Mouse (Mus musculus) neural tube, embryonic 12.5 days (tissue): ENCODE results near the gene Sbk2. TPM values are rescaled to one million over a fixed set of nuclear protein-coding genes. Genes with fewer than 3 reads are reported as not detected.

Experiments used
- ATAC-seq: fragments of 200-750 bp; cut with Nextera tagmentation; 2 replicates; pipeline ENCODE4 v1.8.0; 2017; ENCODE audit warnings: low read depth, mild to moderate bottlenecking, moderate TSS enrichment, moderate library complexity; ENCODE audit not compliant: low FRiP score
- H3K27ac ChIP-seq: fragments of 300-500 bp; sonication (generic); 2 replicates; pipeline ENCODE4 v1.5.1; 2016
- H3K27me3 ChIP-seq: fragments of 300-500 bp; sonication (generic); replicated peaks from 2 replicates; pipeline ENCODE4 v1.6.1; 2016; ENCODE audit warnings: mild to moderate bottlenecking
- H3K36me3 ChIP-seq: fragments of 300-500 bp; sonication (generic); 2 replicates; pipeline ENCODE4 v1.6.1; 2016; ENCODE audit warnings: mild to moderate bottlenecking
- H3K4me1 ChIP-seq: fragments of 300-500 bp; sonication (generic); 2 replicates; pipeline ENCODE4 v1.6.1; 2016
- H3K4me2 ChIP-seq: fragments of 300-500 bp; sonication (generic); replicated peaks from 2 replicates; pipeline ENCODE4 v1.6.1; 2016; ENCODE audit warnings: mild to moderate bottlenecking
- H3K4me3 ChIP-seq: fragments of 300-500 bp; sonication (generic); 2 replicates; pipeline ENCODE4 v1.5.1; 2016
- H3K9ac ChIP-seq: fragments of 300-500 bp; sonication (generic); 2 replicates; pipeline ENCODE4 v1.6.1; 2016; ENCODE audit warnings: mild to moderate bottlenecking
- H3K9me3 ChIP-seq: fragments of 300-500 bp; sonication (generic); 2 replicates; pipeline ENCODE4 v1.6.1; 2016; ENCODE audit warnings: mild to moderate bottlenecking
- WGBS: fragments of 180-500 bp; shearing (Covaris S2); methylation state at CpG from one replicate; pipeline ENCODE4 v1.1.7; 2016; 5-methylcytosine and 5-hydroxymethylcytosine counted together
- polyA plus RNA-seq: library from polyadenylated mRNA; unstranded; fragments of >200 nt; fragmentation: Nextera tagmentation; extraction: Ambion mirVana; gene quantifications from 2 replicates; pipeline ENCODE4 v1.2.1, GENCODE M21; 2016

The Sbk2 gene
- polyA plus RNA-seq, 1 experiment from 2014 or later, result 0.13 TPM

DNA sequence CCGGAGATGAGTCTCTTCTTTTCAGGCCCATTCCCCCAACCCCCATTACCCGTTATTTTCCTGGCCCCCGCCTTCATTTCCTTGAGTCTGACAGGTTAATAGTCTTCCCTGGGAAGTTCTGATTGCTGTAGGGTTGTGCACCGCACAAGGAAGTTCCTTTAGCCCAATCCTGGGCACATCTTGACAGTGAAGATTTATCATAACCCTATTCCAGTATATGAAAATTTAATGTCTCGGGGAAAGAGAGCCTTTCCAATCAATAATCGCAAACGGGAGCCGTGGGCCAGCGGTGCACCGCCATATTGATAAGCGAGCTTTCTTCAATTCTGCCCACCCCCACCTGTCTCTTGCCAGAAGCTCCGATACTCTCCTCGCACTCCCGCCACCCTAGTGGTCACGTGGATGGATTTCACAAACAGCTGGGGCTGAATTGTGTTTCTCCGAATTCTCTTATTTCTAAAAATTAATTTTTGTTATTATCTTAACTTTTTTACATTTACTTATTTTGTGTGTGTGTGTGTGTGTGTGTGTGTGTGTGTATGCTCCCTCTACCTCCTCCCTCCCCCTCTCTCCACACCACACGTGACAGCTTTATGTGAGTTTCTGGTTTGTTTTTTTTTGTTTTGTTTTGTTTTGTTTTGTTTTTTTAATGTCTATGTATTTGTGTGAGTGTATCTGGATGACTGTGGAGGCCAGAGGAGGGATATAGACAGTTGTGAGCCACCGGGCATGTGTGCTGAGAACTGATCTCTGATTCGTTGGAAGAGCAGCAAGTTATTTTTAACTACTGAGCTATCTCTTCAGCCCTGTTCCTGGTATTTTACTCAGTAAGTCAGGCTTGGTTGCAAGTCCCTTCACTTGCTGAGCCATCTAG is 64.3 kb downstream of the Sbk2 start:
- H3K36me3 ChIP-seq, result no peaks in the 10 kb centered on the region
- H3K4me1 ChIP-seq, result peaks cover 4% of the 10 kb centered on the region; the same call in 1 of the 2 replicates
- H3K4me3 ChIP-seq, result peak overlapping the region; percentile 18
- peak; percentile 56 for ATAC-seq
- 11% methylated on average over 19 of the region's 19 CpGs for WGBS
- peak overlapping the region; percentile 29; the same call in 1 of the 2 replicates for H3K9ac ChIP-seq
- H3K27me3 ChIP-seq, result peaks cover 7% of the 10 kb centered on the region; the same call in 1 of the 2 replicates
- H3K9me3 ChIP-seq, result peaks cover 4% of the 10 kb centered on the region; the same call in 1 of the 2 replicates
- no peak overlapping the region for H3K27ac ChIP-seq
- peak overlapping the region; percentile 54 for H3K4me2 ChIP-seq

DNA sequence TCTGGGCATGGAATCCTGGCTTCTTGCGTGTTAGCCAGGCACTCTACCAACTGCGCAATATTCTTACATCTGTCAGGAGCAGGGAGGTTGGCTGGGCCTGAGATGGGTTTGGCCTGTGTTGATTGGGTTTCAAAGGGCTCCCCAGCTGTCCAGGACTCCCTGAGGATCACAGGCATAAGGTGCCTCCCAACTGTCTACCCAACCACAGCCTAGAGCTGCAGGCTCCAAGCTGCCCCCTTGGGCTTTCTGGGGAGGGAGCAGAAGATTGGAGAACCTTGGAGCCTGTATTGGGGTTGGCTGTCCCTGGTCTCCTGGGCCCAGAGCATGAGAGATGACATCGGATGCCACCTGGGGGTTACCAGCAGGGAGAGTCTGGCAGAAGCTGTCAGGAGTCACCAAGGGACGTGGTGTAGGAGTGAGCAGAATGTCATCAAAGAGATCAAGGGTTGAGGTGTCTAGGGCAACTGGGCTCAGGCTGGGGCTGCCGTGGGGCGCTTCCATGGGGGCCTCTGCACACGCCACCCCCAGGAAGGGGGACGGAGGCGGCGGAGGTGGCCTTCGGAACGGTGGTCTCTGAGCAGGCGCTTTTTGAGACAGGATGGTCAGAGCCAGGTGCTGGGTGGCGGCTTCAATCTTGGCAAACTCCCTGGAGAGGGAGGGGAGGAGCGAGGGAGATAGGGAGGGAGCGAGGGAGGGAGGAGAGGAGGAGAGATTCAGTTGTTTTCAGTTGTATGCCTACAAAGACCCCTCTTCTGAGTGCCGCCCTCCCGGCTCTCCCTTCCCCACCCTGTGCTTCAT is 65.2 kb downstream of the Sbk2 start:
- 22% methylated on average over 18 of the region's 18 CpGs for WGBS
- ATAC-seq, result peak; percentile 61
- H3K4me3 ChIP-seq, result peak overlapping the region; percentile 18
- peaks cover 4% of the 10 kb centered on the region; the same call in 1 of the 2 replicates for H3K4me1 ChIP-seq
- peak overlapping the region; percentile 29; the same call in 1 of the 2 replicates for H3K9ac ChIP-seq
- no peak overlapping the region for H3K27ac ChIP-seq
- no peaks in the 10 kb centered on the region for H3K36me3 ChIP-seq
- peaks cover 4% of the 10 kb centered on the region; the same call in 1 of the 2 replicates for H3K9me3 ChIP-seq
- peaks cover 7% of the 10 kb centered on the region; the same call in 1 of the 2 replicates for H3K27me3 ChIP-seq
- peak overlapping the region; percentile 54 for H3K4me2 ChIP-seq

DNA sequence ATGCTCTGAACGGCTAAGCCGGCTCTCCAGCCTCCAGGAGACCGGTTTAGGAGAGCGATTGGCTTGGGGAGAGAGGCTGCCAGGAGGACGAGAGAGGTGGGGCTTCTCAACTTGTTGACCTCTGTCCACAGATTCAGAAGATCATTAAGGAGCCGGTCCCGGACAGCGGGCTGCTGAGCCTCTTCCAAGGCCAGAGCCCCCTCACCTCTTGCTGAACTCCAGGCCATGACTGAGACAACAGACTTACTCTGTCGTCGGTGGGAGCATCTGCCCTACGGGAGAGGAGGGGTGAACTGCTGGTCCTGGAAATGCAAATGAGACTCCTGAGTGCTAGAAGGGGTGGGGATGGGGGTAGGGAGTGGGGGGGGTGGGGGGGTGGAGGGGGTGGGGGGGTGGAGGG is 69.0 kb downstream of the Sbk2 start:
- no peak overlapping the region for H3K4me3 ChIP-seq
- H3K36me3 ChIP-seq, result no peaks in the 10 kb centered on the region
- H3K4me2 ChIP-seq, result no peak overlapping the region
- no peak for ATAC-seq
- peaks cover 7% of the 10 kb centered on the region; the same call in 1 of the 2 replicates for H3K27me3 ChIP-seq
- peaks cover 4% of the 10 kb centered on the region; the same call in 1 of the 2 replicates for H3K4me1 ChIP-seq
- no peaks in the 10 kb centered on the region for H3K9me3 ChIP-seq
- H3K27ac ChIP-seq, result no peak overlapping the region
- WGBS, result 58% methylated on average over 11 of the region's 11 CpGs
- H3K9ac ChIP-seq, result no peak overlapping the region

Other genes with a start within 250 kb of the Sbk2 start
- gene Tmem150b, start 239.2 kb downstream of the Sbk2 start, polyA plus RNA-seq, result 0.11 and 0.14 TPM in 2 replicates
- gene Kmt5c, start 224.3 kb downstream of the Sbk2 start, polyA plus RNA-seq, result 96.5 and 98.5 TPM in 2 replicates
- 27.3 and 33.4 TPM in 2 replicates for gene Cox6b2, start 211.3 kb downstream of the Sbk2 start, polyA plus RNA-seq
- gene Fam71e2, start 193.1 kb downstream of the Sbk2 start, polyA plus RNA-seq, result not detected in 2 replicates
- 0.34 and 0.51 TPM in 2 replicates for gene Il11, start 181.5 kb downstream of the Sbk2 start, polyA plus RNA-seq
- gene Tmem190, start 181.5 kb downstream of the Sbk2 start, polyA plus RNA-seq, result not detected in 2 replicates
- 2.7 and 3.1 TPM in 2 replicates for gene Tmem238, start 174.8 kb downstream of the Sbk2 start, polyA plus RNA-seq
- 311 and 322 TPM in 2 replicates for gene Rpl28, start 171.5 kb downstream of the Sbk2 start, polyA plus RNA-seq
- gene Ube2s, start 151.8 kb downstream of the Sbk2 start, polyA plus RNA-seq, result 380 and 386 TPM in 2 replicates
- gene Shisa7, start 119.7 kb downstream of the Sbk2 start, polyA plus RNA-seq, result 6.0 and 6.5 TPM in 2 replicates
- gene Isoc2b, start 94.1 kb downstream of the Sbk2 start, polyA plus RNA-seq, result 4.8 and 5.4 TPM in 2 replicates
- gene Isoc2a, start 87.3 kb downstream of the Sbk2 start, polyA plus RNA-seq, result 0.91 and 0.93 TPM in 2 replicates
- 0.29 TPM in 1 of 2 replicates, not detected in the other for gene Gm36210, start 57.9 kb downstream of the Sbk2 start, polyA plus RNA-seq
- gene Zfp628, start 49.2 kb downstream of the Sbk2 start, polyA plus RNA-seq, result 4.4 and 4.5 TPM in 2 replicates
- gene Nat14, start 42.4 kb downstream of the Sbk2 start, polyA plus RNA-seq, result 13.0 and 13.7 TPM in 2 replicates
- gene Ssc5d, start 38.6 kb downstream of the Sbk2 start, polyA plus RNA-seq, result 2.5 and 3.0 TPM in 2 replicates
- 0.11 TPM in 2 replicates for gene Sbk3, start 6.8 kb upstream of the Sbk2 start, polyA plus RNA-seq
- gene Zfp579, start 31.8 kb upstream of the Sbk2 start, polyA plus RNA-seq, result 52.4 and 57.5 TPM in 2 replicates
- 8.2 and 8.7 TPM in 2 replicates for gene Zfp524, start 50.0 kb upstream of the Sbk2 start, polyA plus RNA-seq
- gene Fiz1, start 50.3 kb upstream of the Sbk2 start, polyA plus RNA-seq, result 62.0 and 63.3 TPM in 2 replicates
- gene Gm44973, start 51.1 kb upstream of the Sbk2 start, polyA plus RNA-seq, result 0.26 TPM in 1 of 2 replicates, not detected in the other
- 6.6 and 6.9 TPM in 2 replicates for gene Zfp865, start 56.0 kb upstream of the Sbk2 start, polyA plus RNA-seq
- gene Ccdc106, start 56.1 kb upstream of the Sbk2 start, polyA plus RNA-seq, result 14.3 and 17.0 TPM in 2 replicates
- gene 4632433K11Rik, start 69.7 kb upstream of the Sbk2 start, polyA plus RNA-seq, result not detected in 2 replicates
- 4.2 and 5.9 TPM in 2 replicates for gene Zfp784, start 74.0 kb upstream of the Sbk2 start, polyA plus RNA-seq
- 53.5 and 56.0 TPM in 2 replicates for gene Zfp580, start 87.1 kb upstream of the Sbk2 start, polyA plus RNA-seq
- 147 and 163 TPM in 2 replicates for gene U2af2, start 97.7 kb upstream of the Sbk2 start, polyA plus RNA-seq
- gene Epn1, start 115.8 kb upstream of the Sbk2 start, polyA plus RNA-seq, result 73.4 and 80.5 TPM in 2 replicates
- gene Rfpl4, start 152.5 kb upstream of the Sbk2 start, polyA plus RNA-seq, result 0.18 TPM in 1 of 2 replicates, not detected in the other
- 0.27 and 0.38 TPM in 2 replicates for gene Rasl2-9, start 161.5 kb upstream of the Sbk2 start, polyA plus RNA-seq
- 0.01 and 0.08 TPM in 2 replicates for gene Vmn1r55, start 185.3 kb upstream of the Sbk2 start, polyA plus RNA-seq
- gene Vmn1r56, start 232.3 kb upstream of the Sbk2 start, polyA plus RNA-seq, result not detected in 2 replicates